Mouse (Mus musculus): Measurements from ENCODE around the gene Fbxo3.
"Not testable (repeated sequence)": the region's sequence is repeated elsewhere in the genome, so short reads cannot be mapped to it uniquely, and the experiment has no call there.

The Fbxo3 gene

DNA sequence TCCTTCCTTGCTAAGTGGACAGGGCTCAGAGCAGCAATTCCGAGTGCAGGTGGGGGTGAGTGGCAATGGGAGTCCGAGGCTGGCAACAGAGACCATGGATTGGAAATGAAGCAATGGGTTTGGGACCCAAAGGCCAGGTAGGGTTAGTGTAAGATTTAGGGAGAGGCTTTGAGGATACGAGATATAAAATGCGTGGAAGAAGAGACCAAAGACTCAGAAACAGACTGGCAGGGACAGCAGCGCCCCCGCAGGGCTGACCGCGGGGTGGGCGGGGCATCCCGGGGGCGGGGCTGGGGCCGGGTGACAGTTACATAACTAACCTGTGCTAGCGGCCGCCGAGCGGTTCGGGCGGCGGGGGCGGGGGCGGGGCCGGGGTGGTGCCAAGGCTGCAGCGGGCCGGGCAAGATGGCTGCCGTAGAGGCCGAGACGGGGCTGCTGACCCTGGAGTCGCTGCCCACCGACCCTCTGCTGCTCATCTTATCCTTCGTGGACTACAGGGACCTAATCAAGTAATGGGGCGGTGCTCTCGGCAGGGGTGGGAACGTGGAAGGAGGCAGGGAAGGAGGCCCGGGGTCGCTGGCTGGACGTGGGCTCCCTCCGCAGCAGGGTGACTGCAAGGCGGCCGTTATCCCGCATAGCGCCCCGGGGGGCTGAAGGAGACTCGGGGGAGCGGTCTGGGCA lies at the start of gene Fbxo3:
Gene Fbxo3, plus strand, starts transcription at position 264 of the 681 bp plus-strand sequence.
- no peak for DNase-seq (ENCODE audit: low read depth, low spot score)

DNA sequence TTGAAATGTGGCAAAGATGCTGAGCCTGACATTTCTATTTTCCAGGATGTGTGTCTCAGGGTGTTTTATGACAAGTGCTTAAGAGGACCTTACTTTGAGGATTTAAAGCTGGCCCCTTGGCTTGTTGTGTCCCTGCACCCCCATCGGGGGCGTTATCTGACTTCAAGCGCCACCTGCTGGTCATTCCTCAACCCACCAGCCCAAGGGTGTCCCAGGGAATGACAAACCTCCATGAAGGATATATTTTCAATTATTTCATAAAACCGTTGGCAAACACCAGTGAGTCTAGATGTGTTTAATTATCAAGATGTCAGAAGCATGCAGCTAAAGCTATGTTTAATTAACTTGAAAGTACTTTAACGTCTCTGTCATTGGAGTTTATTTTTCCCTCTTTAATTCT lies 45.3 kb upstream of the Fbxo3 start:
- DNase-seq (ENCODE audit: low read depth, low spot score), result no peak

DNA sequence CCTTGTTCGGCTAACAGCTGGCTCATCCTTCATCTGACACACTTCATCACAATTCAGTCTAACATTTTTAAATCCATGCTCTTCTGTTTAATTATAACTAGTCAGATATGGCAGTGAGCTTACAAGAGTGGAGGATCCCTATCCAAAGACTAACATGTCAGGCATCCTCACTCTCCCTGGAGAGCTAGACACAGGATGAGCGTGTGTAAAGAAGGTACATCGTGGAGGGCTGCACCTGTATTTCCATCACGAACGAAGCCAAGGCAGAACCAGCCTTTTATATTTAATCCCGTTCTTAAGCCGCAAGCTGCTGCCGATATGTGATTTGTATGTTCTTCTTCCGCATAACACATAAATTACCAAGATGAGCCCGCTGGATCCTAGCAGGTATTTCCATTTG lies 44.4 kb upstream of the Fbxo3 start:
- DNase-seq (ENCODE audit: low read depth, low spot score), result no peak

DNA sequence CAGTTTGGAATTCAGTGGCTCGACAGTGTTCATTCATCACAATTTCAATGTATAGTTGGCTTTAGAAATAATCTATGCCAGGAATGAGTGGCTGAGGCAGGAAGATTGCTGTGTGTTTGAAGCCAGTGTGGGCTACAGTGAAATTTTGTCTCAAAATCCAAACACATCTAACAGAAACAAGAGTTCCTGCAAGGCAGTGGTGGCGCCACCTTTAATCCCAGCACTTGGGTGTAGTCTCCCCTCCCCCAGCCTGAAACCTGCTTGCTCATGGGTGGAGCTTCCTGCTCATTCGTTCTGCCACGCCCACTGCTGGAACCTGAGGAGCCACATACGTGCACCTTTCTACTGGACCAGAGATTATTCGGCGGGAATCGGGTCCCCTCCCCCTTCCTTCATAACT lies 39.9 kb upstream of the Fbxo3 start:
- DNase-seq (ENCODE audit: low read depth, low spot score), result not testable (repeated sequence)

DNA sequence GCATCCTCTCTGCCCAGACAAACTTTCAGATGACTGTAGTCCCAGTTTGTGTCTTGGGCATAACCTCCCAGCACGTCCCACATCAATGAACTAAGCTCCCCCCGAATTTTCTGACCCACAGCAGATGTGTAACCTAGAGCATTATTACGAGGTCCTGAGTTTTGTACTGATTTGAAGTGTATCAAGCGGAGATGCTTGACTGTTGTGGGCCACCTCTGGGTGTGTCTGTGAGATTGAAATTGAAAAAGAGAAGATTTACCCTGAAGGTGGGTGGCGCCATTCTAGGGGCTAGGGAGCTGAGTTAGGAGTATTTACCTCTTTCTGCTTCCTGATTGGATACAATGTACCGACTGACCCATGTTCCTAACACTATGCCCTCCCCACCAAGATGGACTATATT lies 37.8 kb upstream of the Fbxo3 start:
- no peak for DNase-seq (ENCODE audit: low read depth, low spot score)

DNA sequence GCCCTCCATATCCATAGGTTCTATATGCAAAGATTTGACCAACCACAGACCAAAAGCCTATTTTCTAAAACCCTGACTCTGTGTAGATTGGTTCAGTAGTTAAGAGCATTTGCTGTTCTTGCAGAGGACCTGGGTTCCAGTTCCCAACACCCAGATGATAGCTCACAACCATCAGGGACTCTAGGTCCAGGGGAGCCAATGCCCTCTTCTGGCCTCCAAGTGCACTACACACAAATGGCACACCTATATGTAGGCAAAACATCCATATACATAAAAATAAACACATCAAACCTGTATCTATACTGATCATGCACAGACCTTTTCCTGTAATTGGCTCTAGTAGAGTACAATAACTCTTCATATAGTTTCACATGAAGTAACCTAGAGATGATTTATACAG lies 36.2 kb upstream of the Fbxo3 start:
- DNase-seq (ENCODE audit: low read depth, low spot score), result no peak

DNA sequence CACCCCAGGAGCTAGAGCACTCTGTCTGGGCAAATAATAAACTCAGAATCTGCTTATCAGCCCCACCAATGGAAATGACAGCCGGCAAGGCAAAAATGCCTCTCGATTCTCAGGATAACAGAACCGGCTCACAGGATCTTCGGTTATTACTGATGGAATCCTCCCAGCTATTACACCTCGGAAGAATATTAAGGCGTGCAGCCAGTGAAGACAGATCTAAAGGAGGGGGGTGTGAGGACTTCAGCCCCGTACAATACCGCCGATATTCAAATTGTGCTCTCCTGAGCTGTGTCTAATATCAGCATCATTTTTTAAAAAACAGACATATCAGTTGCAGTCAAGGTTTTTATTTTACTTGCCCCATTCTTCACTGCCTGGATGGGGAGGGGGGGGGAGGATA lies 35.4 kb upstream of the Fbxo3 start:
- no peak for DNase-seq (ENCODE audit: low read depth, low spot score)

DNA sequence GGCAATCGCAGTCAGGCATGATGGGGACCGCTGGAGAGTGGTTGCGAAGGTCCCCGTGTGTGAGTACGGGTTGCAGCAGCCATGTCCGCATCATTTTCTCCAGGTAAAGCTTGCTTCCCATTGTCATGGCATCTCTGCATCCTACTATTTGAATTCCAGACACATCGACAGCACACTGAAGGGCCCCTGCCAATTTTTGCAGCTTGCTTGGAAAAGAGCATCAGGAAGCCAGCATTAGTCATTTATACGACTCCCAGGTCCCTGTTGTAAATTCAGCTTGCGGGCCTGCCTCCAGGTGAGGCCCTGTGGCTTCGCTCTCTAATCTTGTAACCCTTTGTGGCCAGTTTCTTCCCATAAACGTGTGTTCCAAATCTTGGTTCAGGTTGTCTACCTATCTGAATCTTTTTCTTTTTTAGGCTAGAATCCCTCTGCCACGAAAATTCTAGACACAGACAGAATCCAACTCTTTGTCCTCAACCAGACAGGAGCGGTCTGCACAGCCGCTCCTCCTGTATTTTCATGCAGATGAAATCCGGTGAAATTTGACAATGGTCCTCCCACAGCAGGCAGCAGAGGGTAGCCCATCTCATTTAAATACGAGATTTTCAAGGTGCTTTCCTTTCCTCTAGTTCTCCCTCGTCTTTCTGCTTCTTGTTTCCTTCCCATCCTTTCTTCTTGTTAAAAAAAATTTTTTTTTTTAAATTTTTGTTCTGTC lies 34.7 kb upstream of the Fbxo3 start:
- no peak for DNase-seq (ENCODE audit: low read depth, low spot score)

DNA sequence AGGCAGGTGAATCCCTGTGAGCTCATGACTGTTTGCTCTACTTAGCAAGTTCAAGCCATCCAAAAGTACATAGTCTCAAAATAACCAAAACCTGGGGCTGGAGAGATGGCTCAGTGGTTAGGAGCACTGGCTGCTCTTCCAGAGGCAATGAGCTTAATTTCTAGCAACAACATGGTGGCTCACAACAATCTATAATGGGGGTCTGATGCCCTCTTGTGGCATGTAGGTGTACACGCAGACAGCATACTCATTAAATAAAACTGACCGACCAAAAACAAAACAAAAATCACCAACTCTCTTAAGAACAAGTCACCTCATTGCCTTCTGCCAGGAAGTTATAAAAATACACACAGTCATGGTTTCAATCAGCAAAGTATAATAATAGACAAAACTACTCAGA lies 26.4 kb upstream of the Fbxo3 start:
- no peak for DNase-seq (ENCODE audit: low read depth, low spot score)

DNA sequence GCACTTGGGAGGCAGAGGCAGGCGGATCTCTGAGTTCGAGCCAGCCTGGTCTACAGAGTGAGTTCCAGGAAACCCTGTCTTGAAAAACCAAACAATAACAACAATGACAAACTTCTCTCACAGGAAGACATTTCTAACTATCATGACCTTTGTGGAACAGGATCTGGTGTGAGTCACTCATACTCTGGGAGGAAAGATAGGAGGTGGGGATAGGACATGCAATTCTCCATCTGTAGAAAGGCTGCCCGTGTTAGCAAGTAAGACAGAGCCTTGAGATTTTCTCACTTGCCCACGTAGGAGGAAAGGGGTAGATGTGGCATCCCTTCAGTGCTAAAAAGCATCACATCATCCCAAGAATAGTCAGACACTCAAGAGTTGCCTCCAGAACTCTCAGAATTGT lies 25.7 kb upstream of the Fbxo3 start:
- no peak for DNase-seq (ENCODE audit: low read depth, low spot score)

DNA sequence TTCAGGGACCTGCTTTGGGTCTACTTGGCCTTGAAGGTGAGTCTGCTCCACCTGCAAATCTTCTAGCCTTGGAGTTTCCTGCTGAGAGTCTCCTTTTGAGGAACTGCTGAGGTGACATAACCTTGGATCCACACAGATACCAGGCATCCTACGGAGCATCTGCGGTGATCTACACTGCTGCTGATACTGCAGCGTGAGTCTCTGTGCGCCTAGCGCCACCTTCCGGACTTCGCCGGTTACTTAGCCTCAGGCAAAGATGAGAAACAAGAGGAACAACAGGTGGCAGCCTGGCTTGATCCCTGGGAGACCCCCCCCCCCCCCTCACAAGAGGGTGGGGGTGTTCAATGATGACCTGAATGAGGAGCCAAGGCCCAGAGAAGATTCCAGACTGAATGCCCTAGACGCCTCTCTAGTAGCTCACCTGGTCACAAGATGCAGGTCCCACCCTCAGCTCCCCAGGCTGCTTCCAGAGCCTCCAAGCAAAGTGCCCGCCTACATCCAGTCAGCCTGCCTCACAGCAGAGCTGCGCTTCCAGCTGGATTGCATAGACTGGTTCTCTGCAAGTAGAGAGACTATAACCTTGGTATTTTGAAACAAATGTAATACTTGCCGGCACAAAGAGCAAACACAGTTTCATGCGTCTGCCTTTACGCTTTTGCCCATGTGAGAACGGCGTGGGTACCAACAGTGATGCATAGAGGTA lies 24.7 kb upstream of the Fbxo3 start:
- DNase-seq (ENCODE audit: low read depth, low spot score), result no peak

DNA sequence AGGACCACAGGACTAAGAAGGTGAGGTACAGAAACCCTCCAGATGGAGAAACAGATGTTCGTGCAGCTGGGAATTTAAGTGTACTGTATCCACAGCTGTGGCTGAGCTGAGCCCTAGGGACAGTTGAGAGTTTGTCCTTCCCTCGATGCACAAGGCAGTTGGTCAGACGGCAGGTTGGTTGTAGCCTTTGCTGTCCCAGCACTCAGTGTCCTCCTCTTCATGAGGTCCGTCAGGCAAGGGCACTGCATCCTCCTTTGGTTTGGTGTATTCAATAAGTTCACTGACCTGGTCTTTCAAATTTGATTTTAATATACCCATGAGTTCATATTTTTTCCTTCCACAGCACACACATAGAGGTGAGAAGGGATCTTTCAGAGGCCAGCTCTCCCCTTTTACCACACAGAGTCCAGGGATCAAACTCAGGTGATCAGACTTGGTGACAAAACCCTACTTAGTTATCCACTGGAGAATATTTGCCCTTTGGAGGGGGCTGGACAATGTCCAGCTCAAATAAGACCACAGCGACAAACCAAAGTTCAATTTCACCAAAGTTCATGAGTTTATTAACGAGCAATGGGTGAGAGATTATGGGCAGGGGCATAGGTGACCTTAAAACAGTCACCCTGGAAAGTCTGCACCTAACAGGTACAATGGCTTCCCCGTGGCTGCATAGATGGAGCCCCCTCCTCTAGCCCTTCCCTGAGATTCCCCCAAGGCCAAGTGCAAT lies 19.6 kb upstream of the Fbxo3 start:
- no peak for DNase-seq (ENCODE audit: low read depth, low spot score)

DNA sequence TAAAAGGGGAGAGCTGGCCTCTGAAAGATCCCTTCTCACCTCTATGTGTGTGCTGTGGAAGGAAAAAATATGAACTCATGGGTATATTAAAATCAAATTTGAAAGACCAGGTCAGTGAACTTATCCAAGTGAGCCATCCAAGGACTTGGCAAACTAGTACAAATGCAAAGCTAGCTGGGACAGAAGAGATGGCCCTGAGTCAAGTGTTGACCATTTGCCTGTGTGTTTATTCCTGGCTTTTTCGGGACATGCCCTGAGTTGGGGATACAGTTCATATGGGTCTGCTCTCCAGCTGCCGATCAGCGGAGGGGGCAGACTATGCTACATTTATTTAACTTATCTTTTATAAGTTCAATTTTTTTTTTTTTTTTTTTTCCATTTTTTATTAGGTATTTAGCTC lies 18.7 kb upstream of the Fbxo3 start:
- DNase-seq (ENCODE audit: low read depth, low spot score), result not testable (repeated sequence)

DNA sequence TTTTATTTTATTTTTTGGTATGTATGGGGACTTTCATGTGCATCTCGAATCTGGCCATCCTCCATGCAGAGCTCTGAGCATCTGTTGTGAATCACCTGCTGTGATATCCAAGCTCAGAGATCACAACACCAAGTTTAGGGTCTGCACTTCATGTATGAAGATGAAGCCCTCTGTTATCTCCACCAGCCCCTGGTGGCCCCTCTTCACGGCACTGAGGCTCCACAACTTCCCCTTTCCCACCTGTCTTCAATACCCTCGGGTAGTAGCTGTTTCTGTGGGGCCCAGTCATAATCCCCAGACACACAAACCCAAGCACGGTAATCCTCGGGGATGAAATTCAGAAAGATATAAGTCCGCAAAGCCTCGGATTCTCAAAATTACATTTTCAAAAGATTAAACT lies 4.4 kb upstream of the Fbxo3 start:
- no peak for DNase-seq (ENCODE audit: low read depth, low spot score)

DNA sequence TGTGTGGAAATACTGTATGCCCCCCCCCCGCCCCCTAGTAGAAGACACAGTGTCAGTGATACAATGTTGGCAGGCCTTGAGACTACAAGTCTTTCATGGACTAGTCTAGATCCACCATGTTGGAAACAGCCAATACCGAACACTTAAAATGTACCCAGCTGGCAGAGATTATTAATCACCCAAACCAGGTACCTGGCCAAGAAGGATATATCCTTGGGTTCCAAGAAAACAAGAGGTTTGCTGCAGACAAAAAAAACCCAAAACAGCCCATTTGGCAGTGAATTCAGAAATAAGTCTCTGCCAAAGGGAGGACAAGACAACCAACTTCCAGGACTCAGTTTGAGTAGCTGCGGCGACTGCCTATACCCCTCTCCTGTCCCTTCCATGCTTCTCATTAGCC lies 2.9 kb upstream of the Fbxo3 start:
- no peak for DNase-seq (ENCODE audit: low read depth, low spot score)

DNA sequence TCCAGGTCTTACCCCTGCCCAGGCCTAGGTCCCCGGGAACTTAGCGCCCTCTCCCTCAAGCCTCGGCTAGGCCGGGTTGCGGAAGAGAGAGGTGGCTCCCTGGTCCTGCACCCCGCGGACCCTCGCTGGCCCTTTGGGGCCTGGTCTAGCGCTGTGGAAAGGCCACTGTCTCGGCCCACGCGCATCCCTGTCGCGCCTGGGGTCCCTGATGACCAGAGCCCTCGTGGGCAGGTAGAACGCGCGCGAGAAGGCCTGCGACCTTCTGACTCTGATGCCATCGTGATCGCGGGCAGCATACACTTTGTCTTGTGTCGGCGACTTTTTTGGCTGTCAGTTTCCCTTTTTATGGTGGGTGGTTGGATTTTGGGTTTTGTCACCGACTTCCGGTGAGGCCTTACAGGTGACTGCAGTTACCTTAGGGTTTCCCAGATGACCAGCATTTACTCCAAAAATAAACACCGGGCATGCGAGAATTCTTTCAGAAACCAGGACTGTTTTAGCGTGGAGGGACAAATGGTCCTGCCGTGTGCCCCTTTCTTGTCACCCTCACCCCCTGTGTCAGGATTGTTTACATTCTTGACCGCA lies 710 bp downstream of the Fbxo3 start, which contains the start of gene 4931422A03Rik:
Gene 4931422A03Rik, minus strand, starts transcription at position 223 of the 585 bp plus-strand sequence.
- no peak for DNase-seq (ENCODE audit: low read depth, low spot score)

DNA sequence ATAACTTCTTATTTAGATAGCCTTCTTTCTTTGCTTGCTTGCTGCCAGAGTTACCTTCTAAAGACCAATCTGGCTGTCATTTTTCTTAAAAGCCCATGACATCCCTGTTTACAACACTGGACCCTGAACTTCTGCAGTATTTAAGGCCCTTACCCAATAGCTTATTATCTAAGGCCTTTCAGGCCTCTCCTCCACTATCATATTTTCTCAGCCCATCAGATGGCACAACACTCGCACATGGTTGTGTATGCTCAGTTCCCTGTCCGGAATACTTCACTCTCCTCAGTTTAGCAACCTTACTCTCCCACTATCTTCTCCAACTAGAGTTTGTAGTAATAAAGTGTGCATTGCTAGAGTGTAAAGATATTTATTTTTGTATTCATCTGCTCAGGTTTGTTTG lies 1.6 kb downstream of the Fbxo3 start:
- no peak for DNase-seq (ENCODE audit: low read depth, low spot score)

DNA sequence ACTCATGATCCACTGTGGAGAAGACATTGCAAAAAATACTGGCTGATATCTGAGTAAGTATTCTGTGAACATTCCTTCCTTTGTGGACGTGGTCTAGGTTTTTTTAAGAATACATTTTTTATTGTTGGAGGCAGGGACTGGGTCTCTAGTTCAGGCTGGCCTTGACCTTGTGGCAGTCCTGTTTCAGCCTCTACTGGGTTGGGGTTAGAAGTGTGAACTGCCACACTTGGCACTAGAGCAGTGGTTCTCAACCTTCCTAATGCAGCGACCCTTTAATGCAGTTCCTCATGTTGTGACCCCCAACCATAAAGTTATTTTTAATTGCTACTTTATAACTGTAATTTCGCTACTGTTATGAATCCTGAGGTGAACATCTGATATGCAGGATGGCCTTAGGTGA lies 2.9 kb downstream of the Fbxo3 start:
- no peak for DNase-seq (ENCODE audit: low read depth, low spot score)

DNA sequence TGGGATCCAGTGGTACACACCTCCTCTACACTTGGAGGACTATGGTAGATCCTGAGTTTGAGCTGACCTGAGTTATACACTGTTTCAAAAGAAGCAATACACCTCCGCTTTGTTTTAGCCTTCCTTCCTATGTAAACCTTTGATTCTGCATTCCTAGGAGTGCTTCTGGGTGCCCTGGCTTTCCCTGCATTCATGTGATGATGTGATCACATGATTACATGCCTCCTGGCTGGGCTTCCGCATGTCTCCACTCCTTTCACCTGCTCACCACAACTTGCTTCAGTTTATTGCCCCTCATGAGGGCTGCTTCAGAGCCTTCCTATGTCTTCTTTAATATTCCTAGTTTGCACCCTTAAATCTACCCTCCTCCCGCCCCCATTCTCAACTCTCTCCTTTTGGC lies 4.5 kb downstream of the Fbxo3 start:
- no peak for DNase-seq (ENCODE audit: low read depth, low spot score)

DNA sequence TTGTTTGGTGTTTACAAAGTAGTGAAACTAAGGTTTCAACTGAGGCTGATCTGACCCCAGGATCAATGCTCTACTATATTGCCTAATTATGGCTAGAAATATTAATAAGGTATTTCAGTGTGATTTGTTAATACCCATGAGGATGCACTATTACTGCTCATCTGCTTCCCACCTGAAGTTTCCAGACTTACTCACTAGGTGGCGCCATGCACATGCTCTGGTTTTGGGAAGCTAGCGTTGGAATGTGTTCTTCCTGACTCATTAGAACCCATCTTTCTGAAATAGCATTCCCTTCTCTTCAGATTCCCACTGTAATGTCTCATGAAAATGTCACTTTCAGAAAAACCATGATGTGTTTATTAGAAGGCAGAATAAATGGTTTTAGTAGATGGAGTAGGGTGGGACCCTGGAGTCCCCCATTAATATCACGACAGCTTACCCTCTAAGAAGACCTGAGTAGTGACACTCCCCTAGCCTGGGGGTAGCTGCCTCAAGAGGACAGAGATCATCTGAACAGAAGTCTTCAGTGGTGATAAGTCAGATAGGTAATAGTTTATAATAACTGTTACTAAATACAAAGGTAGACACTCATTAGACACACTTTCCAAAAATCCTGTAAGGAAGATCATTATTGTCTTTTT lies 7.4 kb downstream of the Fbxo3 start:
- DNase-seq (ENCODE audit: low read depth, low spot score), result no peak

DNA sequence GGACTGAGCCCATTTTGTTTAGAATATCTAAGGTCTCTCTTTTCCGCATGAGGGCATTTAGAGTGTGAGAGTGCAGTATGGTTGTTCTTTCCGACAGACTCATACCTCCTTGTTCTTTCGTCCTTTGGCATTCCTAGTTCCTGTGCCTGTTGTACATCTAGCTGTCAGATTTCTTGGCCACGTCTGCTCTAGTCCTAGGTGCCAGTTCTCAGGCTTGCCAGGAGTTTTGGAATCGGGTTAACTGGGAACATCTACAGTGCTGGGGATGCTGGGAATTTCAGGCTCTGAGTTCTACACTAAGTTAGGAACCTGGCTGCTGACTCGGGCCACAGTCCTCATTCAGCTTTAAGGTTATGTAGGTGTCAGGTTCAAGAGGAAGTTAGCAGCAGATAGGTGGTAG lies 8.1 kb downstream of the Fbxo3 start:
- no peak for DNase-seq (ENCODE audit: low read depth, low spot score)
